Mouse (Mus musculus) adipocyte (in vitro differentiated cells): ENCODE measurements around the gene Prss47.

Source experiments
- DNase-seq: peaks from one replicate; pipeline ENCODE4 v3.0.0-alpha.2; 2016; ENCODE audit warnings: low spot score

Gene Prss47

GRCm38 (mm10) chr13:65052660-65053059 lies at the start of gene Prss47:
TSS of gene Prss47 (minus strand) at chr13:65052760.
- no peak for DNase-seq

GRCm38 (mm10) chr13:65101232-65101631 lies 48.7 kb upstream of the Prss47 start:
- no peak for DNase-seq

GRCm38 (mm10) chr13:65100678-65101077 lies 48.1 kb upstream of the Prss47 start:
- DNase-seq: no peak

- no peak for DNase-seq
These were observed 44.5 kb upstream of the Prss47 start for GRCm38 (mm10) chr13:65097018-65097417.

- DNase-seq: no peak
These were observed 43.4 kb upstream of the Prss47 start for GRCm38 (mm10) chr13:65095923-65096322.

GRCm38 (mm10) chr13:65069969-65070368 lies 17.4 kb upstream of the Prss47 start:
- DNase-seq: no peak

GRCm38 (mm10) chr13:65035057-65035456 lies 17.5 kb downstream of the Prss47 start:
- peak; percentile 46 for DNase-seq

GRCm38 (mm10) chr13:65032758-65033157 lies 19.8 kb downstream of the Prss47 start, which contains the start of gene Spata31d1c:
TSS of gene Spata31d1c (plus strand) at chr13:65033058.
- no peak for DNase-seq

GRCm38 (mm10) chr13:65011052-65011738 lies 41.4 kb downstream of the Prss47 start:
- no peak for DNase-seq

GRCm38 (mm10) chr13:65007971-65008370 lies 44.6 kb downstream of the Prss47 start:
- no peak for DNase-seq

- peak; percentile 8 for DNase-seq
These were observed 45.8 kb downstream of the Prss47 start for GRCm38 (mm10) chr13:65006760-65007159.

GRCm38 (mm10) chr13:65005414-65005813 lies 47.1 kb downstream of the Prss47 start:
- DNase-seq: no peak
